ENCODE assay signal across 29 mouse cellular contexts in genomic region chr9:71535036-71535435, GRCm38 (mm10). TPM values are rescaled to one million over a fixed set of nuclear protein-coding genes. Genes with fewer than 3 reads are reported as not detected.
A peak's percentile ranks its signal among the peaks of the same experiment; 100 is the strongest.
DNase-seq lines count a peak whose midpoint lies in the region; TF ChIP-seq lines count a peak whose summit lies in the region.
"Had no signal": no experiment of that assay in that cellular context is flagged by ENCODE, and none has a peak within 500 bp of the region (broad histone marks: within the 10 kb centered on the region; RNA-seq: fewer than 3 reads in every experiment).

No protein-coding gene starts in this region.

- no peak for TF ChIP-seq CTCF in gastrocnemius, adult 2 months (IDR thresholded peaks at IDR 0.05)

- no peak overlapping the region for H3K4me3 ChIP-seq in gastrocnemius, adult 2 months
- H3K4me3 ChIP-seq: embryonic facial prominence, embryonic 12.5 days; heart, embryonic 13.5 days; hindbrain, embryonic 10.5 days; kidney, embryonic 15.5 days; left cerebral cortex, adult 2 months; limb, embryonic 12.5 days; liver, embryonic 15.5 days had no signal

- H3K27ac ChIP-seq in gastrocnemius, adult 2 months: no peak overlapping the region
- H3K27ac ChIP-seq: embryonic facial prominence, embryonic 12.5 days; heart, embryonic 13.5 days; hindbrain, embryonic 10.5 days; kidney, embryonic 15.5 days; left cerebral cortex, adult 2 months; limb, embryonic 12.5 days; liver, embryonic 15.5 days had no signal

- DNase-seq in frontal cortex, postnatal 36 days (ENCODE audit: low spot score in 2 of 2): peak; percentile 18 to 28
- DNase-seq in frontal cortex, postnatal 25 days (ENCODE audit: low spot score in 2 of 2): no peak
- DNase-seq in left cerebral cortex, adult 18-20 months (ENCODE audit: low spot score in 2 of 2): peak; percentile 9 to 39
- no peak for DNase-seq in left cerebral cortex, postnatal 14 days (ENCODE audit: low spot score in 2 of 2)
- peak; percentile 23 to 37 for DNase-seq in right cerebral cortex, adult 2 months (ENCODE audit: low spot score in 2 of 2)
- DNase-seq in right cerebral cortex, postnatal 4 days: no peak
- DNase-seq in telencephalon, adult 2 months (ENCODE audit: low read depth, low spot score): peak; percentile 70
- no peak for DNase-seq in gastrocnemius, adult 2 months
- DNase-seq: adrenal gland, postnatal 10 days; cerebellum, adult 11 months; cerebellum, adult 9-10 months; embryo, embryonic 11 days; heart, postnatal 10 days; kidney, adult 18-20 months; kidney, postnatal 25 days; lung, embryonic 14.5 days; lung, postnatal 14 days; midbrain, embryonic 14.5 days; spleen, adult 18-20 months; thymus, adult 2 months; thymus, postnatal 36 days had no signal

- intact Hi-C loops in left cerebral cortex, postnatal 14 days (cut with DNase I): no loop called here
- intact Hi-C loops in gastrocnemius, adult 2 months (cut with DNase I): no loop called here

RNA-seq across cellular contexts. Expression of gene Polr2m, which starts 49.3 kb away (rescaled TPM):
- total RNA-seq in left cerebral cortex, adult 18-20 months (2021): 100 to 1,000 TPM; 196 to 213 TPM
- total RNA-seq in left cerebral cortex, postnatal 14 days (2021): 100 to 1,000 TPM; 188 to 202 TPM
- 100 to 1,000 TPM; 198 to 274 TPM for total RNA-seq in gastrocnemius, adult 2 months (2021)

RNA-seq across cellular contexts. Expression of gene Myzap, which starts 57.1 kb away (rescaled TPM):
- 1 to 10 TPM; 1.7 to 2.3 TPM for total RNA-seq in left cerebral cortex, adult 18-20 months (2021)
- total RNA-seq in left cerebral cortex, postnatal 14 days (2021): 1 to 10 TPM; 1.7 TPM
- 1 to 10 TPM; 3.7 to 5.1 TPM for total RNA-seq in gastrocnemius, adult 2 months (2021)
- total RNA-seq: MEL had no signal

Comparison
In these comparisons a context has a peak if more than half of its experiments do, and no peak if none do; other contexts are left out.
1. DNase-seq: peak in frontal cortex, postnatal 36 days (2 of 2), left cerebral cortex, adult 18-20 months (2 of 2), right cerebral cortex, adult 2 months (2 of 2) and telencephalon, adult 2 months (single experiment); none in frontal cortex, postnatal 25 days (0 of 2), left cerebral cortex, postnatal 14 days (0 of 2), right cerebral cortex, postnatal 4 days (single experiment) and gastrocnemius, adult 2 months (single experiment).